Mouse (Mus musculus): ENCODE data around the gene Col2a1. TPM values are rescaled to one million over a fixed set of nuclear protein-coding genes. Genes with fewer than 3 reads are reported as not detected.
A peak's percentile ranks its signal among the peaks of the same experiment; 100 is the strongest.

The Col2a1 gene
- polyA plus RNA-seq, 1 experiment from 2014 or later: 431 TPM

DNA sequence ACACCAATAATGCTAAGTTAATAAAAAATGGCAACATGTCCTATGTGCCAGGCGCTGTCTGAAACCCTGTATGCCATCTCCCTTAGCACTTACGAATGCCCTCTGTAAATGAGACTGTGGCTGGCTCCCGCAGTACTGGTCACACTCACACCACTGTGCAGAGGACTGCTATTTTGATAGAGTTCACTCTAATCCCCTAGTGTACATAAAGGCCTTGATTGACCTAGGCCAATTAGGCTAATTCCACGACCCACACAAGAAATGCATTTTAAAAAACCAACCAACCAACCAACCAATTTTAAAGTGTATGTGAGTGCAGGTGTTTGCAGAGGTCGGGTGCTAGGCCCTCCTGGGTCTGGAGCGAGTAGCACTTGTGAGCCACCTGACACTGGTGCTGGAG lies 25.3 kb upstream of the Col2a1 start:
- H3K4me1 ChIP-seq (replicated peaks): peaks cover 83% of the 10 kb centered on the region
- H3K27ac ChIP-seq: peak overlapping the region; percentile 53; the same call in 1 of the 2 replicates

GRCm38 (mm10) chr15:98026967-98027904 lies 22.7 kb upstream of the Col2a1 start:
- H3K9ac ChIP-seq (replicated peaks): peak overlapping the region; percentile 35; the same call in 1 of the 2 replicates
- H3K36me3 ChIP-seq: no peaks in the 10 kb centered on the region
- no peak overlapping the region for H3K4me3 ChIP-seq (replicated peaks)
- peaks cover 69% of the 10 kb centered on the region for H3K4me1 ChIP-seq (replicated peaks)
- WGBS: 30% methylated on average over 12 of the region's 12 CpGs
- peak; percentile 86; the same call in 1 of the 2 replicates for ATAC-seq (ENCODE audit: insufficient number of reproducible peaks, insufficient read depth, low FRiP score, low TSS enrichment, low read depth)
- no peaks in the 10 kb centered on the region for H3K27me3 ChIP-seq
- H3K27ac ChIP-seq: peak overlapping the region; percentile 90
- H3K9me3 ChIP-seq: no peaks in the 10 kb centered on the region
- H3K4me2 ChIP-seq: peak overlapping the region; percentile 26

More for the DNA sequence above, 25.3 kb upstream of the Col2a1 start:
- Histone ChIP-seq H3K27me3 (no peaks in the 10 kb centered on the region), H3K4me2 (no peak overlapping the region), H3K36me3 (no peaks in the 10 kb centered on the region), H3K9me3 (no peaks in the 10 kb centered on the region), H3K4me3 (replicated peaks) (no peak overlapping the region), H3K9ac (replicated peaks) (no peak overlapping the region)
- no peak for ATAC-seq (ENCODE audit: insufficient number of reproducible peaks, insufficient read depth, low FRiP score, low TSS enrichment, low read depth)
- WGBS: 79% methylated on average over 6 of the region's 6 CpGs

- no peaks in the 10 kb centered on the region for H3K36me3 ChIP-seq
- H3K27ac ChIP-seq: peak overlapping the region; percentile 90
- H3K4me1 ChIP-seq (replicated peaks): peaks cover 71% of the 10 kb centered on the region
- no peaks in the 10 kb centered on the region for H3K27me3 ChIP-seq
- ATAC-seq (ENCODE audit: insufficient number of reproducible peaks, insufficient read depth, low FRiP score, low TSS enrichment, low read depth): no peak
- no peak overlapping the region for H3K4me3 ChIP-seq (replicated peaks)
- H3K9me3 ChIP-seq: no peaks in the 10 kb centered on the region
- H3K9ac ChIP-seq (replicated peaks): no peak overlapping the region
- WGBS: 39% methylated on average over 4 of the region's 4 CpGs
- peak overlapping the region; percentile 26; the same call in 1 of the 2 replicates for H3K4me2 ChIP-seq
These were observed 21.1 kb upstream of the Col2a1 start for GRCm38 (mm10) chr15:98025611-98026010.

DNA sequence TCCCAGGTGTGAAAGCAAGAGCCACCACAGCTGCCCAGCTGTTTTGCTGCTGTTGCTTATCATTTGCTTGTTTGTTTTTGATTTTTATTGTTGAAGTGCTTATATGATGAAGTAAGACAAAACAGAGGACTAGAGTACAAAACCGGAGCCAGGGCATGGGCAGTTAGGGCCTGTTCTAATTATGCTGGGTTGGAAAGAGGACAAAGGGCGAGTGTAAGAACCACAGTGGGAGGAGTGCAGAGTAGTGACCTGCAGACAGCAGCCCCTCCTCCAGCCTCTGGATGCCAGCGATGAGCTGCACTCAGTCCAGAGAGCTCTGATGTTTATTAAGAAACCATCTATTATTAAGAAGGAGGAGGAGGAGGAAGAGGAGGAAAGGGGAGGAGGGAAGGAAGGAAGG lies 18.6 kb upstream of the Col2a1 start:
- Histone ChIP-seq H3K27ac (no peak overlapping the region), H3K36me3 (no peaks in the 10 kb centered on the region), H3K9ac (replicated peaks) (no peak overlapping the region), H3K4me3 (replicated peaks) (no peak overlapping the region), H3K4me1 (replicated peaks) (peaks cover 52% of the 10 kb centered on the region), H3K9me3 (no peaks in the 10 kb centered on the region), H3K4me2 (no peak overlapping the region), H3K27me3 (no peaks in the 10 kb centered on the region)
- 36% methylated on average over 3 of the region's 3 CpGs for WGBS
- ATAC-seq (ENCODE audit: insufficient number of reproducible peaks, insufficient read depth, low FRiP score, low TSS enrichment, low read depth): no peak

DNA sequence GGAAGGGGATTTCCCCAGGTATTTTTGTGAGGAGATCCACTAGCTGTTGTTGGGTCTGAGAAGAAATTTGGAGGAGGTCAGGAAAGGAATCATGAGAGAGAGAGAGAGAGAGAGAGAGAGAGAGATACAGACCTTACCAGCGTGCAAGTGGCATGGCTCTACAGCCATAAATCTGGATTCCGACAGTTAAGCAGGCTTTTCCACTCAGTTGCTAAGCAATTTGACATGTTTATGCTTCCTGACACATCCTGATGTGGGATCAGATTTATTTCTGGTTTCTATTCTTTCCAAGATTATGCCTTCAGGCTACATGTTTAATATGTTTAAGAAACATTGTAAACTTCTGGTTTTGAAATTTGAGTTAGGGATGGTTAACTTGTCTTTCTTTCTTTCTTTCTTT lies 17.4 kb upstream of the Col2a1 start:
- Histone ChIP-seq H3K27ac (no peak overlapping the region; the same call in 1 of the 2 replicates), H3K4me1 (replicated peaks) (peaks cover 39% of the 10 kb centered on the region), H3K36me3 (no peaks in the 10 kb centered on the region), H3K27me3 (no peaks in the 10 kb centered on the region), H3K9ac (replicated peaks) (no peak overlapping the region), H3K4me2 (no peak overlapping the region), H3K9me3 (no peaks in the 10 kb centered on the region), H3K4me3 (replicated peaks) (no peak overlapping the region)
- WGBS: 7% methylated on average over 2 of the region's 2 CpGs
- no peak for ATAC-seq (ENCODE audit: insufficient number of reproducible peaks, insufficient read depth, low FRiP score, low TSS enrichment, low read depth)

GRCm38 (mm10) chr15:98019047-98019446 lies 14.6 kb upstream of the Col2a1 start:
- H3K27ac ChIP-seq: no peak overlapping the region
- no peak overlapping the region for H3K4me3 ChIP-seq (replicated peaks)
- H3K4me2 ChIP-seq: no peak overlapping the region
- no peaks in the 10 kb centered on the region for H3K9me3 ChIP-seq
- peaks cover 23% of the 10 kb centered on the region for H3K4me1 ChIP-seq (replicated peaks)
- no peak overlapping the region for H3K9ac ChIP-seq (replicated peaks)
- 74% methylated on average over 3 of the region's 3 CpGs for WGBS
- no peak for ATAC-seq (ENCODE audit: insufficient number of reproducible peaks, insufficient read depth, low FRiP score, low TSS enrichment, low read depth)
- no peaks in the 10 kb centered on the region for H3K36me3 ChIP-seq
- no peaks in the 10 kb centered on the region for H3K27me3 ChIP-seq

DNA sequence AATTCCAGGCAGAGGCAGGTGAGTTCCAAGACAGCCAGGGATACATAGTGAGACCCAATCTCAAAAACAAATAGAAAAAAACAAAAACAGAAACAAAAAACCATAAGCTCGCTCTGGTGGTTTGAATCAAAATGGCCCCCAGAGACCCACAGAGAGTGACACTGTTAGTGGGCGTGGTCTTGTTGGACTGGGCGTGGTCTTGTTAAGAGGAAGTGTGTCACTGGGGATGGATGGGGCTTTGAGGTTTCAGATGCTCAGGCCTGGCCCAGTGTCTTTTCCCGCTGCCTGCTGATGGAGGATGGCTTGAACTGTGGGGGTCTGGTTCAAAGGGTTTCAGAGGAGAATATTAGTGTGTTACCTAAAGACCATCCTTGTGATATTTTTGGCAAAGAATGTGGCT lies 13.4 kb upstream of the Col2a1 start:
- no peak for ATAC-seq (ENCODE audit: insufficient number of reproducible peaks, insufficient read depth, low FRiP score, low TSS enrichment, low read depth)
- 78% methylated on average over 4 of the region's 4 CpGs for WGBS
- Histone ChIP-seq H3K9me3 (no peaks in the 10 kb centered on the region), H3K27me3 (no peaks in the 10 kb centered on the region), H3K9ac (replicated peaks) (no peak overlapping the region), H3K4me3 (replicated peaks) (no peak overlapping the region), H3K4me2 (no peak overlapping the region), H3K4me1 (replicated peaks) (peaks cover 17% of the 10 kb centered on the region), H3K36me3 (no peaks in the 10 kb centered on the region), H3K27ac (no peak overlapping the region)

GRCm38 (mm10) chr15:98012810-98013209 lies 8.3 kb upstream of the Col2a1 start:
- H3K4me3 ChIP-seq (replicated peaks): no peak overlapping the region
- H3K9me3 ChIP-seq: no peaks in the 10 kb centered on the region
- 81% methylated on average over 6 of the region's 6 CpGs for WGBS
- H3K9ac ChIP-seq (replicated peaks): no peak overlapping the region
- ATAC-seq (ENCODE audit: insufficient number of reproducible peaks, insufficient read depth, low FRiP score, low TSS enrichment, low read depth): no peak
- peaks cover 18% of the 10 kb centered on the region for H3K4me1 ChIP-seq (replicated peaks)
- H3K27ac ChIP-seq: no peak overlapping the region
- no peaks in the 10 kb centered on the region for H3K36me3 ChIP-seq
- no peak overlapping the region for H3K4me2 ChIP-seq
- H3K27me3 ChIP-seq: peaks cover 26% of the 10 kb centered on the region

DNA sequence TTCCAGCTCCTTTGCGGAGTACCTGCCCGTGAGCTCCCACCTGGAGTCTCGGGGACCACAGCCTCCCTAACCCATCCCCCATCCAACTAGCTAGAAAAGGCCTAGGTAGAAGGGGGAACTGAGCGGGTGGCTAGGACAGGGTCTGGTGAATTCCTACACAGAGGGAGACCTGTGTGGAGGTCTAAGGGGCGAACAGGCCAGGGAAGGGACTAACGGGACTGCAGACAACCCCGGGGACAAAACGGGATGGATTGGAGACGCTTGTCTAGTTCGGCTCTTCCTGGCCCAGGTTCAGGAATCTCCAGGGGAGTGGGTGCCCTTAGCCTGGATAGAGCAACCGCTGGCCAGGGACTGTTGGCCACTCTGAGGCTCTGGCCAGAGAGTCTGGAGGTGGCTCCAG lies 686 bp upstream of the Col2a1 start:
- H3K27ac ChIP-seq: peak overlapping the region; percentile 97
- peak overlapping the region; percentile 72 for H3K4me3 ChIP-seq (replicated peaks)
- ATAC-seq (ENCODE audit: insufficient number of reproducible peaks, insufficient read depth, low FRiP score, low TSS enrichment, low read depth): no peak
- H3K4me2 ChIP-seq: peak overlapping the region; percentile 84
- peak overlapping the region; percentile 93 for H3K9ac ChIP-seq (replicated peaks)
- H3K4me1 ChIP-seq (replicated peaks): peaks cover 46% of the 10 kb centered on the region
- no peaks in the 10 kb centered on the region for H3K9me3 ChIP-seq
- 0 out of 2 replicates have a peak, but pooled peaks cover 5% of the 10 kb centered on the region for H3K36me3 ChIP-seq
- H3K27me3 ChIP-seq: peaks cover 55% of the 10 kb centered on the region
- 7% methylated on average over 11 of the region's 11 CpGs for WGBS

DNA sequence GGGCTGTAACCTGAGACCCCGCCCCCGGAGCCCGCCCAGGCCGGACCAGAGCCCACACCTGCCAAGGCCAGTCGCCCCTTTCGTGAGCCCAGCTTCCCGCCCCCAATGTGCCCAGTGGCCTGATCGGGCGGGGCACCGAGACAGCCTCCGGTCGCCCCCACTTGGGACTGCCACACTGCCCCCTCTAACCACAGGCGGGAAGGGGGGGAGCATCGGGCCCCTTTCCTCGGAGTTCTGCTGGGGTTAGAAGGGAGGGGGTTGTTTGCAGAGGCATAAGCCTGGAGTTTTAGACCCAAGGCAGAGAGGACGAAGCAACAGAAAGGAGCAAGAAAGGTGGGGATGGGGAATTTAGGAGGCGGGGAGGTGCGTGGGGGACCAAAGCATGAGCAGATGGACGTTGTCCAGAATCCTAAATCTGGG lies 255 bp upstream of the Col2a1 start:
- Histone ChIP-seq H3K9me3 (no peaks in the 10 kb centered on the region), H3K27ac (peak overlapping the region; percentile 97), H3K9ac (replicated peaks) (peak overlapping the region; percentile 93), H3K4me1 (replicated peaks) (peaks cover 50% of the 10 kb centered on the region), H3K4me3 (replicated peaks) (peak overlapping the region; percentile 72), H3K36me3 (peaks cover 10% of the 10 kb centered on the region), H3K4me2 (peak overlapping the region; percentile 84), H3K27me3 (peaks cover 56% of the 10 kb centered on the region)
- under 1% methylated on average over 19 of the region's 19 CpGs for WGBS
- ATAC-seq (ENCODE audit: insufficient number of reproducible peaks, insufficient read depth, low FRiP score, low TSS enrichment, low read depth): peak; percentile 64

DNA sequence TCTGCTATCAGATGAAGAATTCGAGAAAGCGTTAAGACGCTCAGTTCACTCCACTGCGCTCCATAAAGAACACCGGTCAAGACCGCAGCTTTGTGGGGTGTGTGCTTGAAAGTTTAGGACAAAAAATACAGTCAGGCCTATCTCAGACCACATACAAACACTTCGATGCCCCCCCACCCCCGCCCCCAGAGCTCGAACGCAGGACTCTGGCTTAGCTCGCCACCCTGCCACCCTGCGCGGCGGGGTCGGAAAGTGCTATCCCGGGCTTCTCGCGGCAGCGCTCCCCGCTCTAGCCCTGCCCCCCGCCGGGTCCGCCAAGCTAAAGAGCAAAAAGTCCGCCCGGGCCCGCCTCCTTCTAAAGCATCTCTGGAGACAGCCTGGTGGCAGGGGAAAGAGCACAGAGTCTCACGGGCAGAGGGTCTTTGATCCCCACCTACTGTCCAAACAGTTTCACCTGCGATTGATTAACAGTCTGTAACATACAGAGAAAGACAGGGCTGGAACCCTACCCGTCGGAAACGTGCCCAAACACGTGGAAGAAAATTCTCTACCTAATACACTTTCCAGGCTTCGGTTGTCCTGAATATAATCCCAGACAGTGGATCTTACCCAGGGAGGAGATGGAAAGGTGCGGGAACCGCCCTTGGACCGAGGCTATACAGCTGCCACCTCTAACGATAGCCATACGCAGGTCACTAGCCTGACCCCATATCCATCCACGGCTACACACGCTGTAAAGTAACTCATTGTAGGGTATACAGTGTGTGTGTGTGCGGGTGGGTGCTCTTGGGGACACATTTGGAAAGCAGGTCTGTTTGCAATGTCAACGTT lies 1.3 kb downstream of the Col2a1 start:
- peaks cover 45% of the 10 kb centered on the region for H3K4me1 ChIP-seq (replicated peaks)
- ATAC-seq (ENCODE audit: insufficient number of reproducible peaks, insufficient read depth, low FRiP score, low TSS enrichment, low read depth): no peak
- H3K4me3 ChIP-seq (replicated peaks): peak overlapping the region; percentile 72
- peak overlapping the region; percentile 84 for H3K4me2 ChIP-seq
- H3K9ac ChIP-seq (replicated peaks): peak overlapping the region; percentile 93
- peak overlapping the region; percentile 97 for H3K27ac ChIP-seq
- H3K9me3 ChIP-seq: no peaks in the 10 kb centered on the region
- H3K27me3 ChIP-seq: peaks cover 64% of the 10 kb centered on the region
- WGBS: under 1% methylated on average over 42 of the region's 42 CpGs
- peaks cover 22% of the 10 kb centered on the region for H3K36me3 ChIP-seq
